Mouse (Mus musculus): ENCODE measurements around the gene Scly.
A peak's percentile ranks its signal among the peaks of the same experiment; 100 is the strongest.

Scly gene

DNA sequence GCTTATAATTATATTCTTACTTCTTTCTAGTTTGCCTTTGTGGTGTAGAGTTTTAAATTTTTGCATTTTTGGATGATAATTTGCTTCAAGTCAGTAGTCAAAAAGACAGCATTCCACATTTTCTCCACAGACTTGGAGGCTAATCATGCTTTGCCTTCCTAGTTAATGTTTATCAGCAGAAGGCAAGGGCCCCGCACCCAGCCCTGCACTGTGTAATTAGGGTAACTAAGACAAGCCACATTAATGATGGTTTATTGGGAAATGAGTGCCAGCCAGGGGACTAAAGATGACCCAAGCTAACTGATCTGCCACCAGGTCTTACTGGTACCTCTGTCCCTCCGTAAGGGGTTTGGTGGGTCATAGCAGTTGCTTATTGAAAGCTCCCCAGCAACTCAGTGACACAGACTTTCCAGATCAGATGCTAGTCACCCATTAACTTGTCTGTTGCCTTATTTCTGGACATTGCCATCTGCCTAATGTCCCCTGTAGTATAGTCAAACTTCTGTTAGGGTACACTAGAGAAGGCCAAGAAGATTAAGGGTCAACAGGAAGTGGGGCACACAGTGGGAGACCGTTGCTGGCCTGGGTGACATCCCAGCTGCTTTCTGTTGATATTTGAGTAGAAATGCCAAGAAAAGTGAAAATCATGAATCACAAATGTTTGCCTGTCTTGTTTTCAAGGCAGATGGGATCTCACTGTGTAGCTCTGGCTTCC lies 3.2 kb downstream of the Scly start:
- no peak for DNase-seq

DNA sequence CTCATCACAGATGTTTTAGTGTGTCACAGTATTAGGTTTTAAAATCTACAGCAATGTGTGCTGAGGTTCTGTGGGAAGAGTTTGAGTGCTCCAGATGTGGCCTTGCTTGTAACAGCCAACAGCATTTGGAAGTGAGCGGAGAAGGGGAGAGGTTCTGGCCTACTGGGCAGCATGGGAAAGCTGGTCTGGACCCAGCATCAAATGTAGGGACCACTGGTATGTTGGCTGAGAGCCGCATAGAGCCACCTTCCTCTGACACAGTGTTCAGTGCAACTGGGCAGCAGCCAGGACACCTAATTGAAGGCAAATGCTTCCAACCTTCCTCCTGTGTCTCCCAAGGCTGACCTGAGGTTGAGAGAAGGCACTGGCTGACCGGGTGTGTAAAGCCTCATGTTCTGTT lies 3.9 kb downstream of the Scly start:
- DNase-seq = no peak

DNA sequence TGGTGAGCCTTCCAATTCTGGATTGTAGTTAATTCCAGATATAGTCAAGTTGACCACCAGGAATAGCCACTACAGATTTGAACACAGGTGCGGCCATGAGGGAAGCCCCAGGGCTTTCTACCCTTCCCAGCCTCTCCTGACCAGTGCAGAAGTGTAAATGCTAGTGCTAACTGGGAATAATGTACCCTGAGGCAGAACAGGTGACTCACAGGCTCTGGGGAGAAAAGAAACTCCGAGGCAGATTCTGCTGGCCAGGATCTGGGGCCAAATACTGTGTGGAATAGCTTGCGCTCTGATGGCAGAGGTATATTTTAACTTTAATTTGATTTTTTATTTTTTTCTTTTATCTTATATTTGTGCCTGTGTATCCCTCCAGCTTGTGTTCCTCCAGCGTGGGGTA lies 6.5 kb downstream of the Scly start:
- DNase-seq = no peak

DNA sequence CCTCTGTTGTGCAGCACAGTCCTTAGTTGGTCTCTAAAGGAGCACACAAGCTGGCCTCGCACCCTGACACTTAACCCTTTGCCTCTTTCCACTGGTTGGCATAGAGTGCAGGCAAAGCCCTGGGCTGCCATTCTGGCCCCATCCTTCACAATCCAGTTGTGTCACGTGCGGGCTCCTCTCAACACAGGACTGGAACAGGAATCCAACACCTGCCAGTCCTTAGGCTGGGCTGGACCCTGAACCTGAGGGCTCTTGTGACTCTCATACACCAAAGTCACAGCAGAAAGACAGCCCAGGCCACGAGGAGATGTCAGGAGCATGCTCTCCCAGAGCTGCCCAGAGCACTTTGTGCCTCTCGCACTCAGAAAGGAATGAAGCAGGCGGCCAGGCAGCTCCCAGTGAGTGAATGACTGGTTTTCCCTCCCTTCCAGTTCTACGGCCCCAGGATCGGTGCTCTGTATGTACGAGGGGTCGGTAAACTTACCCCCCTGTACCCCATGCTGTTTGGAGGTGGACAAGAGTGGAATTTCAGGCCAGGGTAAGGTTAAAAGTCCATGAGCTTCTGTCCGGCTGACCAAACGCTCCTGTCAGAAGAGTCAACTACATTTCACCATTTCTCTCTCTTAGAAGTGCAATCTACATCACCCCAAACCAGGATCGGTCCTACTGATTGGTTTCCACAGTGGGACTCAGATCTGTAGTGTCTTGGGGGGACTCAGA lies 11.4 kb downstream of the Scly start:
- DNase-seq = no peak

DNA sequence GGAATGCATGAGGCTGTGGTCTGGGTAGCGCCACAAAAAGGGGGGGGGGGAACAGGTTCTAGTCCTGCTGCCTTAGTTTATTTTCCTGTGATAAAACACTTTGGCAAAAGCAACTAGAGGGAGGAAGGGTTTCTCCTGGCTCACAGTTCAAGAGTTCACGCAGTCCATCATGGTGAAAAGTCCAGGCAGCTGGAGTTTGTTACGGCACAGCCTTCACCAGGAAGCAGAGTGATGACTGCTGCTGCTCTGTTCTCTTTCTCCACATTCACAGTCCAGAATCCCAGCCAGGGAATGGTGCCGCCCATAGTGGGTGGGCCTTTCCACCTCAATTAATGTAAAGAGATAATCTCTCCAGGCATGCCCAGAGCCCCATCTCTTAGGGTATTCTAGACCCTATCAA lies 14.1 kb downstream of the Scly start:
- no peak for DNase-seq

DNA sequence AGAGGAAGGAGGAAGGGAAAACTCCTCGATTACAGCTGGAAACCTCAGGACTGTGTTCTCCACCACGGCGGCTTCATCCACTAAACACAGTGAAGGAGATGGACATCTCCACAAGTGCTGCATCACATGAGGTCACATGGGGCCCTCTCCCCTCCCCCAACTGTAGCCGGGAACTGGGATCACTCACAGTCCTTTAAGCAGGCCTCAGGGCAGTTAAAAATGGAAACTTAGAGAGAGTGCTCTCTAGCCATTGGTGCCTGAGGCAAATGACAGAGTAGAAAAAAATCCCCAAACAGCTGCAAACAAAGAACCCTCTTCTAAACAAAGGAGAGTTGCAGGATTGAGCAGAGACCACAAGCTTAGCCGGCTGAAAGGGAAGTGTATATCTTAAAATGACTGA lies 15.1 kb downstream of the Scly start:
- DNase-seq = no peak

DNA sequence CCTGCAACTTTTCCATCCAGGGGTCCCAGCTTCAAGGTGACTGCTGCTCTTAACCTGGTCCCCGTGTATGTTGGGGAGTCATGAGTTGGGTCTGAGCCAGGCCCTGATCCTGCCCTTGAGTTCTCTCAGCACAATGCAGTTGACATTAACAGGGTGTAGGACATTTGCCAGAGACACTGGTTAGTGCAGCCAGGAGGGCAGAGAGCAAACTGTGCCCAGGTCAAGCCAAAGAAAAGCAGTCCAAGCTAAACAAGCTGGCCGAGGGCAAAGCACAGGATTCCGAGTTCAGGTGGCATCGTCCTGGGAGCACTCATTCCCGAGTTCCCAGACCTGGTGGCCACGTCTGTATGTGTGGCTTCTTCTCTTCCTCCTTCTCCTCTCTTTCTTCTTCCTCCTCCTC lies 19.5 kb downstream of the Scly start:
- no peak for DNase-seq

DNA sequence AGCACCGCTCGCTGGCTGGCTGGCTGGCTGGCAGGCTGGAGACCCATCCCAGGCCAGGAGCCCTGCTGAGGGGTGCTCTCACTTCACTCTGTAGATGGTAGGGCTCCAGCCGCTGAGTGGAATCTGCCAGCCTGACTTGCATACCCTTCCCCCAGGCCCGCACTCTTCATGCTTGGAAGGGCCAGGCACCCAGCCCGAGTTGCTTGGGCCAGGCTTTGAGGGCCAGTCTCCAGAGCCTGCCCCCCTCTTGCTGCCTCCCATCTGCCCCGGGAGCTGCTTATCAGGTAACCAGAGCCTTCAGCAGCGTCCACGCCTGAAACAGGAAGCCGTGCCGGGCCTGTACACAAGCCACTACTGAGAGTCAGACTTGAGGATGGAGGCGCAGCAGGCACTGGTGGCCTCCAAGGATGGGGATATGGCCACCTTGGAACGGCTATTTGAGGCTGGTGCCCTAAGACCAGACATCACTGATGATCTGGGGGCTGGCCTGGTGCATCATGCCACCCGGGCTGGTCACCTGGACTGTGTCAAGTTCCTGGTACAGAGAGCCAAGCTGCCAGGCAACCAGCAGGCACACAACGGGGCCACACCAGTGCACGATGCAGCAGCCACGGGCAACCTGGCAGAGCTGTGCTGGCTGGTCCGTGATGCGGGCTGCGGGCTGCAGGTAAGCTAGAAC lies 23.8 kb downstream of the Scly start, which contains the start of gene Espnl:
Espnl (plus strand) TSS at position 316 of the 679 bp plus-strand sequence.
- peak; percentile 69 to 81 for DNase-seq

DNA sequence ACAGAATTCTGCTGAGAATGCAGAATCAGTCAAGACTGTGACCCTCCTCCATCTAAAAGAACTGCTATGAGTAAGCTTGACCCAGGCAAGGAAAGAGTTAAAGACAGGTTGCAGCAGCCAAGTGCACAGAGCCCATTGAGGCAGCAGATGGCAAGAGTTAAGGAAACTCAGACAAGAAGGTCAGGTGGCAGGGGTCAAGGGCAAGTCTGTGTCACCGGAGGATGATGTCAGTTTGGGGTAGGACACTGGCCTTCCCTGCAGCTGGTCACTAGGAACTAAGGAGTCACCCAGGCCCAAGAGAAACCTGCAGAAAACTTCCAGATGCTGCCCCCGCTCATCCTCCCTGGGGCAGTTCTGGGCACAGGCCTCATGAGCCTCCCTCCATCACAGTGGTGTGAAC lies 26.5 kb downstream of the Scly start:
- DNase-seq = no peak

DNA sequence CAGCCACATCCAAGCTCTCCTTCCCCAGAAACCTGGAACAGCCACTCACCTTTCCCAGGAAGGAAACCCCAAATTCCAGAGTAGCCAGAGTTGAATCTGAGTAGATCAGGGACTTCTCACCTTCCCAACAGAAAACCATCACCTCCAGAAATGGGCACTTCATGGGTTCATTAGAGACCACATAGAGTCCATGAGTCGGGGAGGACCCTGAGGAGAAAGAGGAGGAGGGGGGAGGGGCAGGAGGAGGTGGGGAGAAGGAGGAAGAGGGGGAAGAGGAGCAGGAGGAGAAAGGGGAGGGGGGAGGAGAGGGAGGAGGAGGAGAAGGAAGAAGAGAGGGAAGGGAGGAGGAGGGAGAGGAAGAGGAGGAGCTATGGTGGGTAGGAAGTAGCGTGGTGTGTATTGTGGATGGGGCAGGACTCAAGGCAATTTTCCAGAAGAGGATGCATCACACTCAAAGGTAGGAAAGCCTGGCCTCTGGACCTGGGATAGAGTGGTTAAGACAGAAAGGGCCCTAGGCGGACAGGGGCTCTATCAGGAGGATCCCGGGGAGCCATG lies 27.4 kb downstream of the Scly start:
- no peak for DNase-seq

DNA sequence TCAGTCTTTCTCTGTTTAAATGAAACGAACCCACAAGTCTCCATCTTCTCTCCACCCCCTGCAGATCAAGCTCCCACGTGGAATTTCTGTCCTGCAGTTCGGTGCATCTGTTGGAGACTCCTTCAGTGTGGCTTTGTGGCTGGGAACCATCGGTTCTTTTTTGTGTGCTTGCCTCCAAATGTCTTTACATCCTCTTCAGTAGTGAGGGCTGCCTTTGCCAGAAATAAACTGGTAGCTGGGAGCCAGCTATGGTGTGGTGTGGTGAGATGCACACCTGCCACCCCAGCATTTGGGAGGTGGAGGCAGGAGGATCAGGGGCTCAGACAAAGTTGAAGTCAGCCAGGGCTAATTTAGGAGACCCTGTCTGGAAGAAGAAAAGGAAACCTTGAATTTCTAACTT lies 34.0 kb downstream of the Scly start:
- no peak for DNase-seq

DNA sequence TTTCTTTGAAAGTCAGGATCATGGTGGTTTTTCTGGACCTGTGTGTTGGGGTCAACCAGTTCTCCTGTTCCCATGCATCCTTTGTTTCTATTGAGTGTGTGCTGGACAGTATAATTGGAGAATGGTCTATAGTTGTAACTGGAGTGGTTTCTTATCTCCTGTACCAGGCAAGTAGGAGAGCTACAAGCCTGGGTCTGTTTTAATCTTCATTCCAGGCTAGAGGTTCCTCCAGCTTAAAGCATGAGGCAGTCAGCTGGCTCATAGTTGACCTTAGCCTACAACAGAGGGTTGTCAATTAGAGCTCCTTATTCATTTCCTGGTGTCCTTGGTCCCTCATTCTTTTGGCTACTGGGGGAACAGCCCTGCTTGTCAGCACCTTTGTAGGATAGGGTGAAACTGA lies 35.4 kb downstream of the Scly start:
- no peak for DNase-seq

DNA sequence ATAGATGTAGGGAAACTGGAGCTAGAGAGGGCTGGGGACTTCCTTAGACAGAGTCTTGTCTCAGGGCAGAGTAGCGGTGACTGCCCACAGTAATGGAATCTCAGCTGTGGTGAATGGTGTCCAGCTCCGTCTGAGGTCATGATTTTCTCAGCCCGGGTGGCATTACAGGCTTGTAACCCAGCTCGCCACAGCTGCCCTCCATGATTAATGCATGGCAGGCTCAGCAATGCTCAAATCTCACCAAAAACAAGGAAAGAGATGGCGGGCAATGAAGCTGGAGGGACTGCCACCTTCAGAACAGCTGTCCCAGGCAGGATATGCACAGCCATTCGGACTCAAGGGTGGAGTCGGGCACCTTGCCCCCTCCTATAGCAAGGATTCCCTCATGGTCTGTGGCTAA lies 39.2 kb downstream of the Scly start:
- DNase-seq = no peak

DNA sequence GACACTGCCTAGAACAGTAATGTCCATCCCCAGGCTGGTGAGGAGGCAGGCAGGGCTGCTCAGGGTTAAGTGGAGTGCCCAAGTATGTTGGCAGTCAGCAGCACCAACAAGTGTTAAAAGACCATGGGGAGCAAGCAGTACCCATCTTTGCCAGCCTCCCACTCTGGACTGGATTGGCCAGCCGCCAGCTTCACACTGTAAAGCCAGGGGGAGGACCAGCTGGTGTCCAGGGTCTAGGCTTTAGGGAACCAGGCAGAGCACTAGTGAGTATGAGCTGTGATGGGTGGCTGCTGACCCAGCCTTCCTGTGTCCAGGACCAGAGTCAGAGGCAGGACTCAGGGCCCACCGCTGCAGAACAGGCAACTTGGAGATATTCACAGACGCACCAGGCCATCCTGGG lies 45.9 kb downstream of the Scly start:
- DNase-seq = peak; percentile 60 to 69

DNA sequence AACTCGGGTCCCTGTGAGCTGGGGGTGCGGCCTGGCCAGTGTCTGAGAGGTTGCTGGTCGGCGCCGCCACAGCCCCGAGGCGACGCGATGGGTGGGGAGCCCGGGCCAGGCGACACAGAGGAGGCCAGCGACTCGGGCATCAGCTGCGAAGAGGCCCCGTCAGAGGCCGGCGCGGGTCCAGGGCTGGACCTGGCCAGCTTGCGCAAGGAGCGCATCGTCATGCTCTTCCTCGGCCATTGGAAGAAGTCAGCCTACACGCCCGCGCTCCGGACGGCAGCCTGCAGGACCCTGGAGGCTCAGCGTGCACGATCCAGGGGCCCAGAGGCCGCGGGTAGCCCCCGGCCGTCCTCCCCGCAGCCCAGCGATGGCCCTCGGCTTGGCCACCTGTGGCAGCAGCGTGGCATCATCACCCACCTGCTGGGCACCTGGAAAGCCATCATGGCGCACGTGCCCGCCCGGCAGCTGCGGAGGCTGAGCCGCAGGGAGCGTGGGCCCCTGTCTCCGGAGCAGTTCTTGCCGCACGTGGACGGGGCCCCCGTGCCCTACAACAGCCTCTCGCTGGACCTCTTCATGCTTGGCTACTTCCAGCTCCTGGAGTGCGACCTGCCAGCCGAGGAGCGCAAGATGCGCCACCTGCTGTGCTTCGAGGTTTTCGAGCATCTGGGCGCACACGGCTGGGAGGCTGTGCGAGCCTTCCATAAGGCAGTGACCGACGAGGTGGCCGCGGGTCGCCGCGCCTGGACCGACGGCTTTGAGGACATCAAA lies 47.0 kb downstream of the Scly start:
- peak; percentile 70 to 74 for DNase-seq

DNA sequence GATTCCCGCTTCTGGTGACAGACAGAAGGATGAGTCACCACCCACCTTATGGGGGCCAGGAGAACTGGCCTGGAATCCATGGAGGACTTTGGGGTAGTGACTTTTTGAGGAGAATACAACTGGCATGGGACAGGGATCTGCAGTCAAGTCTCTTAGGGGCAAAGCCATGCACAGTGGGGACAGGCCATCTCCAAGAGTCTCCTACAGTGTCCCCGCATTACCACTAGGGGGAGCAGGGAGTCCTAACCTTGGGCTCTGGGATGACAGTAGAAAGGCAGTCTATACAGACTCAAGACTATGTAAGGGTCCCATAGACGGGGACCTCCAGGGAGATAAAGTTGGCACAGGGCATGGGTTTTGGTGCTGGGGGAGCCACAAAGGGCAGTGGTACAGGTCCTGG lies 48.8 kb downstream of the Scly start:
- DNase-seq = peak; percentile 80 to 87

DNA sequence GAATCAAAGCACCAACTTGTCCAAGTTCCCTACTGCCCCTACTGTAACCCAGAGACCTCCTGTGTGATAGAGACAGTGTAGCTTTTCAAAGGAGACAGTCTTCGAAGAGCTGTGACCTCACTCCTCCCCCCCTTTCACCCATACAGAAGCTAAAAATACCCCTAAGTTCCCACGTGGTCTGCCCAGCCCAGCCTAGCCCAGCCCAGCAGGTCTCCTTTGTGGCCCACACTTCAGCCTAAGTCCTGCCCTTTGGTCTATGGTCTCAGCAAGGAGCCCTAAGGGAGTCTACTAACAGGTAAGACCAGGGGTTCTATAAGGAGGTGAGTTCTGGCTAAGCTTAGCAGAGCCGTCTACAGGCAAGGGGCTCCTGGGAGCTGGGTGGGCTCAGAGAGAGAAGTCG lies 52.7 kb downstream of the Scly start, which contains the start of gene Klhl30:
Klhl30 (plus strand) TSS at position 176 of the 400 bp plus-strand sequence.
- no peak for DNase-seq

DNA sequence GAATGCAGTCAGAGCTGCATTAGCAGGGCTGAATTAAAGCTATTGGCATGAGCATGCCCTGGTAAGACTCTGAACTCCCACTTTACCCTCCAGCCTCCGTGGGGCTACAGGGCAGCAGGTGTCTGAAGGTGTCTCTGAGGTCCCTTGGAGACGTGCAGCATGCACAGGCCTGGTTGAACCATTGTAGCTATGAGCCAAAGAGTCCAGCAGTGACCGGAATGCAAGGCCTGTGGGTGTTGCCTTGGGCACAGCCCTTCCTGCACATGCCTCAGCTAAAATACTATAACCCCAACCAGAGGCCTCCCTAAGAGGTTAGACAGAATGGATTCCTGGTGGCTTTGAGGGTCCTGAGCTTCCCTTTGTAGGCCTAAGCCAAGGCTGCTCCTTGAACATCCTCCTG lies 53.1 kb downstream of the Scly start:
- no peak for DNase-seq

DNA sequence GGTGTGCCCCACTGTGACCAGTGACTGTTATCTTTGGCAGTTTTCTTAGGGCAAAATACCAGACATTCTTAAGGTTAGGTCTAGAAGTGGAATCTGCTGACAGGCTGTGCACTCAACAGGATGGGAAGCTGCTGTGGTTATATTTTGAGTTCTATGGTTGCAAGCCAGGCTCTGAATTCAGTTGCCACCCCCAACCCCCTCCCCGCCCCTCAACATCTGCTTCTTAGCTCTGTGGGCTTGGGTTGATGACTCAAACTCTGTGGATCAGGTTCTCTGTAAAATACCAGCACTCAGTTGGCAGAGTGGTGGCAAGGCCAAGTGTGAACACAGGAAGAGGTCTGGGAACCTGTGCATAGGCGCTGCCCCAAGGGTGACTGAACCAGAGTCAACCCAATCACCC lies 54.1 kb downstream of the Scly start:
- DNase-seq = no peak

DNA sequence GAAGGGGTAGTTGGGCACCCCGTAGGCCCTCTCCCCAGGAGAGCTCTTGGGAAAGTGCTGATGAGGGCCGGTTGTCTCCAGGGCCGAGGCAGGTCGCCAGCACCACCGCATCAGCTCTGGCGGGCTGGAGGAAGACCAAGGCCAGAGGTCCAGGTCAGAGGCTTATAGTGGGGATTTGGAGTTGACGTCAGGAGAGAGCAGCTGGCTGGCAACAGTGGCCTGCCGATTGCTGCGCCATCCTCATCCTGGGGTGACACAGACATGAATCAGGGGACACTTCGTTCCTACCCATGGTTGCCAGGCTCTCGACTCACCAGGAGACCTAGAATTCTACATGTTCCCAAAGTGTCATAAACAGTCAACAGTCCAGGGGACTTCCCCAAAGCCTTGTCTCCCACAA lies 58.0 kb downstream of the Scly start:
- DNase-seq = no peak

DNA sequence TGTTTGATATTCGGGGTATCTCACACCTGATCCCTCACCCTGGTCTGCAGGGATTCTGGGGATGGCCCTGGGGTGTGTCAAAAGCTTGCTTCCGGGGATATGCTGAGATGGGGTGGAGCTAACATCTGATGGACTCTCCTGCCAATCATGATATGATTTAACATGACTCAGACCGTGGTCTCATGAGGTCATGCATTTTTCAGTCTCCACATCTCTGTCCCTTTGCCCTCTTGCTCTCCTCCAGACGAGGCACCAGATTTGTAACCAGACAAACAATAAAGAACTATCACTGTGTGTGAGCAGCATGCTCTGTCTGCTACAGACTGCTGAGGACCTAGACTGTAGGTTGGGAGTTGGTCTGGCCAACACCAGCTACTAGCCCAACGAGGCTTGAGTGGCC lies 64.0 kb downstream of the Scly start:
- DNase-seq = no peak

DNA sequence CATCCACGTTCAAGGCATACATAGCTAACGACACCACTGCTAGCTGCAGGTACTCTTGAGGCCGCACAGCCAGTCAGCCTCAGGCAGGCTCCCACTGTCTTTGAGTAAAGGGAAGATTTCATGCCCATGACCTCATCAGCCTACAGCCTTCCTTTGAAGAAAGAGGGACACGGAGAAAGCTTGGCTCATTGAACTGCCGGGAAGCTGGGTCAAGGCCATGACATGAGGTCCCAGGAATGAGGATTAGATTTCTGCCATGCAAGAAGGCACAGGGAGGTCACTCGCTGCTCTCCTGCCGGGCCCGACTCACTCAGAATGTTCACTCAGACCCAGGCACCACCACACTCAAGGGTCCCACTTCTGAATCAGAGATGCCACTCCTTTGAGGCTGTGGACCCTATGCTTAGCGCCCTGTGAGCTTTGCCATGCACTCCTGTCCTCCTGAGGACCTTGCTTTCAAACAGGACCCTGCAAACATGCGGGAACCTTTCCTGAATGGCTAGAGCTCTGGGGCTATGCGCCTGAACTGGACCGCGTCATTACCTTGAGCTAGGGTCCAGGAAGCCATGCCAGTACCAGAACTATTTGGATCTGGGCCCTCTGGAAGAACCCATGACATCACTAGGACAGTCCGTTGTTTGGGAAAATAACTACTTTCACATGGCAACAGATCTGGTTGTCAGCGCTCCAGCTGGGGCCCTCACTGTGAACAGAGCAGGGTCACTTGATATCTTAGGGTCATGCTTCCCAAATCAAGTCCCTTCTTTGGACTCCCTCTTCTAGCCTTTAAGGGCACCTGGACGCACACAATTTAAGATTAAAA lies 66.9 kb downstream of the Scly start:
- DNase-seq = no peak
